Mouse (Mus musculus) liver, embryonic 14.5 days (tissue): ENCODE results near the gene Bcl10.

Source experiments
- CTCF ChIP-seq: IDR thresholded peaks from 2 replicates; pipeline ENCODE4 v1.5.1; 2016; ENCODE audit warnings: antibody characterized with exemption, low read depth, control low read depth
- EP300 ChIP-seq: IDR thresholded peaks from 2 replicates; pipeline ENCODE4 v1.6.1; 2016; ENCODE audit warnings: antibody characterized with exemption, low read depth

DNA sequence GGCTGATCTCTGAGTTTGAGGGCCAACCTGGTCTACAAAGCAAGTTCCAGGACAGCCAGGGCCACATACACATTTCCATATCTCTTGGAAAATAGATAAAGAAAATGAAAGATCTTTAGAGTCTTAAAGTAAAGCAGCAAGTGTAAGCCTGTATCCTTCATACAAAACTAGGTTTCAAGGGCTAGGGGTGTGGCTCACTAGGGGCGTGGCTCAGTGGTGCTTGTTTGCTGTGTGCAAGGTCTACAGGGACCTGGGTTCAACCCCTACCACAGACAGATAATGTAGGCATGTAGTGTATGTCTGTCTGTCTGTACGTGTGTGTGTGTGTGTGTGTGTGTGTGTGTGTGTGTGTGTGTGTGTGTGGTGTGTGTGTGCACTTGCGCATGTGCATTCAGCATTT is 23.3 kb downstream of the Bcl10 start:
- TF ChIP-seq CTCF (no peak), EP300 (no peak)
